Mouse (Mus musculus): ENCODE results near the gene Cldn3. TPM values are rescaled to one million over a fixed set of nuclear protein-coding genes. Genes with fewer than 3 reads are reported as not detected.

Cldn3 gene
- polyA plus RNA-seq, 1 experiment from 2014 or later: 6.3 TPM

- Histone ChIP-seq H3K27ac (no peak overlapping the region), H3K9me3 (no peaks in the 10 kb centered on the region), H3K4me3 (replicated peaks) (no peak overlapping the region), H3K9ac (no peak overlapping the region), H3K36me3 (replicated peaks) (no peaks in the 10 kb centered on the region), H3K4me2 (no peak overlapping the region), H3K27me3 (peaks cover 19% of the 10 kb centered on the region; the same call in 1 of the 2 replicates), H3K4me1 (peaks cover 7% of the 10 kb centered on the region)
- WGBS: 82% methylated on average over 8 of the region's 8 CpGs
- ATAC-seq (ENCODE audit: low FRiP score): no peak
These were observed 15.3 kb upstream of the Cldn3 start for GRCm38 (mm10) chr5:134970671-134971070.

GRCm38 (mm10) chr5:134973081-134973480 lies 12.9 kb upstream of the Cldn3 start:
- H3K4me3 ChIP-seq (replicated peaks): no peak overlapping the region
- H3K9ac ChIP-seq: no peak overlapping the region
- H3K4me1 ChIP-seq: no peaks in the 10 kb centered on the region
- no peaks in the 10 kb centered on the region for H3K36me3 ChIP-seq (replicated peaks)
- H3K27ac ChIP-seq: no peak overlapping the region
- no peaks in the 10 kb centered on the region for H3K9me3 ChIP-seq
- no peak for ATAC-seq (ENCODE audit: low FRiP score)
- H3K27me3 ChIP-seq: 0 out of 2 replicates have a peak, but pooled peaks cover 3% of the 10 kb centered on the region
- no peak overlapping the region for H3K4me2 ChIP-seq

GRCm38 (mm10) chr5:134973526-134973925 lies 12.5 kb upstream of the Cldn3 start:
- Histone ChIP-seq H3K27me3 (peaks cover 6% of the 10 kb centered on the region; the same call in 1 of the 2 replicates), H3K9ac (no peak overlapping the region), H3K27ac (no peak overlapping the region), H3K4me1 (no peaks in the 10 kb centered on the region), H3K36me3 (replicated peaks) (no peaks in the 10 kb centered on the region), H3K4me2 (no peak overlapping the region), H3K4me3 (replicated peaks) (no peak overlapping the region), H3K9me3 (no peaks in the 10 kb centered on the region)
- no peak for ATAC-seq (ENCODE audit: low FRiP score)
- 84% methylated on average over 7 of the region's 7 CpGs for WGBS

- no peak for ATAC-seq (ENCODE audit: low FRiP score)
- H3K27ac ChIP-seq: no peak overlapping the region
- H3K4me1 ChIP-seq: no peaks in the 10 kb centered on the region
- no peak overlapping the region for H3K4me3 ChIP-seq (replicated peaks)
- no peak overlapping the region for H3K9ac ChIP-seq
- H3K36me3 ChIP-seq (replicated peaks): no peaks in the 10 kb centered on the region
- WGBS: 75% methylated on average over 7 of the region's 7 CpGs
- H3K4me2 ChIP-seq: no peak overlapping the region
- H3K27me3 ChIP-seq: peaks cover 6% of the 10 kb centered on the region; the same call in 1 of the 2 replicates
- H3K9me3 ChIP-seq: no peaks in the 10 kb centered on the region
These were observed 11.7 kb upstream of the Cldn3 start for GRCm38 (mm10) chr5:134974294-134974693.

DNA sequence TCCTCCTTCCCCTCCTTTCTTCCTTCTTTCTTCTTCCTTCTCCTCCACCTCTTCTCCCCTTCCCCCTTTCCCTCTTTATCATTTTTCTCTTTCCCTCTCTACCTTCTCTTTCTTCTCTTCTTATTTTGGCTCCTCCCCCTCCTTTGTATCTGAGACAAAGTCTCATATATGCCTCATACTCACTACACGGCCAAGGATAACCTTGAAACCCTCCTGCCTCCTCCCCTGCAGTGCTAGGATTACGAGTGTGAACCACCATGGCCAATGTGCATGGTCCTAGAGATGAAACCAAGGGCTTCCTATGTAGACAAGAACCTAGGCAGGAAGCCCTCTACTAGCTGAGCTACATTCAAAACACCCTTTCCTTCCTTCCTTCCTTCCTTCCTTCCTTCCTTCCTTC lies 11.1 kb upstream of the Cldn3 start:
- Histone ChIP-seq H3K27ac (no peak overlapping the region), H3K9me3 (no peaks in the 10 kb centered on the region)
- WGBS: 58% methylated on average over 2 of the region's 2 CpGs

DNA sequence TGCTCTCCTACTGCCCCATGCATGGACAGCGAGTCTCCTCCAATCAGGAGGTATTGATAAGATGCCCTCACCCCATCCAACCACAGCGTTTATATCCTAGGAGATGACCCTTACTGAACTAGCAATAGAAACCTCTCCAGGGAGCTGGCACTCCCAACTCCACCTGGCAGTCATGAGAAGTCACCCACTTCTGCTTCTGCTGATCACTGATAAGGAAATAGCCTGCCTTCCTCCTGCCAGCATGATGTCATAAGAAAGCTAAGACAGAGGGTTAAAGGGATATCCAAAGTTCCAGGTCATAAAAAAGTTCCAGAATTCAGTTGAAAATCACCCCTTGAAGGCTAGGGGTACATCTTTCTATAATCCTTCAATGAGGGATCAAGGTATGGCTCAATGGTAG lies 9.8 kb upstream of the Cldn3 start:
- H3K4me1 ChIP-seq: no peaks in the 10 kb centered on the region
- peaks cover 3% of the 10 kb centered on the region; the same call in 1 of the 2 replicates for H3K27me3 ChIP-seq
- H3K36me3 ChIP-seq (replicated peaks): no peaks in the 10 kb centered on the region
- no peak overlapping the region for H3K4me3 ChIP-seq (replicated peaks)
- H3K9me3 ChIP-seq: no peaks in the 10 kb centered on the region
- no peak overlapping the region for H3K4me2 ChIP-seq
- ATAC-seq (ENCODE audit: low FRiP score): no peak
- H3K9ac ChIP-seq: no peak overlapping the region
- WGBS: 87% methylated on average over 2 of the region's 2 CpGs
- H3K27ac ChIP-seq: no peak overlapping the region

More for the DNA sequence above, 11.1 kb upstream of the Cldn3 start:
- ATAC-seq (ENCODE audit: low FRiP score): no peak
- Histone ChIP-seq H3K4me1 (no peaks in the 10 kb centered on the region), H3K27me3 (peaks cover 6% of the 10 kb centered on the region; the same call in 1 of the 2 replicates), H3K4me2 (no peak overlapping the region), H3K4me3 (replicated peaks) (no peak overlapping the region), H3K9ac (no peak overlapping the region), H3K36me3 (replicated peaks) (no peaks in the 10 kb centered on the region)

- no peak overlapping the region for H3K4me3 ChIP-seq (replicated peaks)
- no peak overlapping the region for H3K4me2 ChIP-seq
- H3K9me3 ChIP-seq: no peaks in the 10 kb centered on the region
- no peaks in the 10 kb centered on the region for H3K4me1 ChIP-seq
- ATAC-seq (ENCODE audit: low FRiP score): no peak
- no peak overlapping the region for H3K27ac ChIP-seq
- H3K36me3 ChIP-seq (replicated peaks): no peaks in the 10 kb centered on the region
- H3K27me3 ChIP-seq: peaks cover 3% of the 10 kb centered on the region; the same call in 1 of the 2 replicates
- 85% methylated on average over 14 of the region's 14 CpGs for WGBS
- H3K9ac ChIP-seq: no peak overlapping the region
These were observed 9.3 kb upstream of the Cldn3 start for GRCm38 (mm10) chr5:134976577-134977250.

GRCm38 (mm10) chr5:134977837-134978236 lies 8.2 kb upstream of the Cldn3 start:
- H3K4me1 ChIP-seq: no peaks in the 10 kb centered on the region
- WGBS: 86% methylated on average over 4 of the region's 4 CpGs

GRCm38 (mm10) chr5:134981149-134981548 lies 4.9 kb upstream of the Cldn3 start:
- Histone ChIP-seq H3K4me1 (peaks cover 18% of the 10 kb centered on the region), H3K9me3 (no peaks in the 10 kb centered on the region), H3K27me3 (peaks cover 25% of the 10 kb centered on the region), H3K9ac (no peak overlapping the region), H3K27ac (no peak overlapping the region), H3K4me3 (replicated peaks) (no peak overlapping the region), H3K4me2 (no peak overlapping the region), H3K36me3 (replicated peaks) (no peaks in the 10 kb centered on the region)
- ATAC-seq (ENCODE audit: low FRiP score): no peak
- 71% methylated on average over 10 of the region's 10 CpGs for WGBS

More at GRCm38 (mm10) chr5:134977837-134978236, 8.2 kb upstream of the Cldn3 start:
- Histone ChIP-seq H3K36me3 (replicated peaks) (no peaks in the 10 kb centered on the region), H3K4me3 (replicated peaks) (no peak overlapping the region), H3K4me2 (no peak overlapping the region), H3K9ac (no peak overlapping the region), H3K27ac (no peak overlapping the region), H3K9me3 (no peaks in the 10 kb centered on the region), H3K27me3 (peaks cover 3% of the 10 kb centered on the region; the same call in 1 of the 2 replicates)
- ATAC-seq (ENCODE audit: low FRiP score): no peak

DNA sequence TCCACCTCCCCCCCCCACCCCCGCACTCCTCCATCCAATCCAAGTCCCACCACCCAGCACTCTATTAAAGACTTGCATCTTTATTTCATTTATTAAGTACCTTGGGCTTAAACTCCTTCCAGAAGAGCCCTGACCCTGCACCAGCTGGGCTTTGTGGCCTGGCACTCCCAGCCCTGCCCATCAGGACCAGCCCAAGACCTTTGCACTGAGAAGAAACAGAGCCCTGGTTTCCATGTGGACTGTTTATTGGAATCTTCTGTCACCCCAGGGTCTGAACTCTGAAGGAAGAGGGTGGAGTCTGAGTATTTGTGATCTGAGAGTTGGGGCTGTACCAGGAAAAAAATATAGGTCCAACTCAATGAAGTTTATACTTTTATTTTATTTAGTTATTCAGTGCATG lies 2.9 kb upstream of the Cldn3 start:
- WGBS: 100% methylated on average over 1 of the region's 1 CpGs
- no peaks in the 10 kb centered on the region for H3K36me3 ChIP-seq (replicated peaks)
- H3K4me1 ChIP-seq: peaks cover 33% of the 10 kb centered on the region
- no peak overlapping the region for H3K4me2 ChIP-seq
- H3K27me3 ChIP-seq: peaks cover 45% of the 10 kb centered on the region
- H3K27ac ChIP-seq: no peak overlapping the region
- no peak overlapping the region for H3K9ac ChIP-seq
- no peak overlapping the region for H3K4me3 ChIP-seq (replicated peaks)
- no peak for ATAC-seq (ENCODE audit: low FRiP score)
- no peaks in the 10 kb centered on the region for H3K9me3 ChIP-seq

DNA sequence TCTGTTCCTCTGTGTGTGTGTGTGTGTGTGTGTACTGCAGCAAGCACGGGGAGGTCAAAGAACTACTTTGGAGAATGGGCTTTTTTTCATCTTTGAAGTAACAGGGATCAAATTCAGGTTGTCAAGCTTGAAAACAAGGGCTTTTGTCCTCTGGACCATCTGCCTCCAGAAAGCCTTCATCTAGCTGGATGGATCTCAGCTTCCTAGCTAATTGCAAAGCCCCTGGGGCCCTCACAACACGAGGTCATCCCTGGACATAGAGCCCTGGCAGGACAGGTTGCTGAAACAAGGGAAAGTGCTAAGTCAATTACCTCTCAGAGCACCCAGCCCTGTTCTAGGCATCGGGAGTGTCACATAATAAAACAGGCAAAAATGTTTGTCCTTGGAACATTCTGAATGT lies 2.2 kb upstream of the Cldn3 start:
- Histone ChIP-seq H3K36me3 (replicated peaks) (no peaks in the 10 kb centered on the region), H3K4me3 (replicated peaks) (no peak overlapping the region), H3K9me3 (no peaks in the 10 kb centered on the region), H3K9ac (no peak overlapping the region), H3K27ac (no peak overlapping the region), H3K4me2 (no peak overlapping the region), H3K4me1 (peaks cover 33% of the 10 kb centered on the region), H3K27me3 (peaks cover 48% of the 10 kb centered on the region)
- WGBS: 5% methylated on average over 3 of the region's 3 CpGs
- no peak for ATAC-seq (ENCODE audit: low FRiP score)

- Histone ChIP-seq H3K4me3 (replicated peaks) (peak overlapping the region; percentile 25), H3K4me1 (peaks cover 33% of the 10 kb centered on the region), H3K9ac (0 out of 2 replicates have a peak overlapping the region, but pooled peaks have one; percentile 4), H3K4me2 (peak overlapping the region; percentile 44), H3K27ac (0 out of 2 replicates have a peak overlapping the region, but pooled peaks have one; percentile 1), H3K9me3 (no peaks in the 10 kb centered on the region), H3K36me3 (replicated peaks) (no peaks in the 10 kb centered on the region), H3K27me3 (peaks cover 65% of the 10 kb centered on the region)
- no peak for ATAC-seq (ENCODE audit: low FRiP score)
- 2% methylated on average over 79 of the region's 79 CpGs for WGBS
These were observed 569 bp downstream of the Cldn3 start for GRCm38 (mm10) chr5:134986298-134987268.
